Mouse (Mus musculus): ENCODE results near the gene Mark1.

- TF ChIP-seq CTCF (IDR thresholded peaks at IDR 0.05; ENCODE audit: borderline replicate concordance, insufficient read depth, low read length) (no peak), POLR2A (IDR thresholded peaks at IDR 0.05; ENCODE audit: low read depth, low read length) (no peak)
Measured at GRCm38 (mm10) chr1:184864381-184864801, 135.0 kb downstream of the Mark1 start.

Data from embryonic fibroblast, embryonic 13.5 days (primary cell).